Mouse (Mus musculus) neural tube, embryonic 12.5 days (tissue): Measurements from ENCODE around the gene Gck. TPM values are rescaled to one million over a fixed set of nuclear protein-coding genes. Genes with fewer than 3 reads are reported as not detected.

ENCODE experiments used
- polyA plus RNA-seq: library from polyadenylated mRNA; unstranded; fragments of >200 nt; fragmentation: Nextera tagmentation; extraction: Ambion mirVana; gene quantifications from 2 replicates; pipeline ENCODE4 v1.2.1, GENCODE M21; 2016

Gck gene
- polyA plus RNA-seq, 1 experiment from 2014 or later = 1.4 TPM

Other genes with a start within 250 kb of the Gck start
- gene Mrps24, start 234.4 kb downstream of the Gck start, polyA plus RNA-seq = 151 and 159 TPM in 2 replicates
- gene Urgcp, start 187.7 kb downstream of the Gck start, polyA plus RNA-seq = 24.6 and 26.5 TPM in 2 replicates
- 138 and 153 TPM in 2 replicates for gene Dbnl, start 161.6 kb downstream of the Gck start, polyA plus RNA-seq
- 7.7 and 14.0 TPM in 2 replicates for gene Pgam2, start 146.3 kb downstream of the Gck start, polyA plus RNA-seq
- 6.6 and 7.0 TPM in 2 replicates for gene Polm, start 112.1 kb downstream of the Gck start, polyA plus RNA-seq
- 19.0 TPM in 2 replicates for gene Aebp1, start 88.1 kb downstream of the Gck start, polyA plus RNA-seq
- gene Pold2, start 71.8 kb downstream of the Gck start, polyA plus RNA-seq = 77.5 and 81.5 TPM in 2 replicates
- 5.1 and 5.5 TPM in 2 replicates for gene Myl7, start 51.3 kb downstream of the Gck start, polyA plus RNA-seq
- gene Ykt6, start 5.6 kb upstream of the Gck start, polyA plus RNA-seq = 59.0 and 62.1 TPM in 2 replicates
- 21.3 and 21.4 TPM in 2 replicates for gene Camk2b, start 116.3 kb upstream of the Gck start, polyA plus RNA-seq
- gene A730071L15Rik, start 249.9 kb upstream of the Gck start, polyA plus RNA-seq = 0.34 and 0.79 TPM in 2 replicates